Mouse (Mus musculus): ENCODE data around the gene Olfr1366.
A peak's percentile ranks its signal among the peaks of the same experiment; 100 is the strongest.
"Not testable (repeated sequence)": the region's sequence is repeated elsewhere in the genome, so short reads cannot be mapped to it uniquely, and the experiment has no call there.

Olfr1366 gene

GRCm38 (mm10) chr13:21542708-21543107, at the start of gene Olfr1366:
Olfr1366 (minus strand) TSS chr13:21542808.
- no peak for DNase-seq (ENCODE audit: low read depth)

GRCm38 (mm10) chr13:21591618-21592017, 49.0 kb upstream of the Olfr1366 start:
- DNase-seq (ENCODE audit: low read depth), result no peak

- no peak for DNase-seq (ENCODE audit: low read depth)
These were observed 39.1 kb upstream of the Olfr1366 start, which contains the start of gene Olfr1364 for GRCm38 (mm10) chr13:21581659-21582058. Olfr1364 (minus strand) TSS chr13:21581759.

- no peak for DNase-seq (ENCODE audit: low read depth)
These were observed 17.2 kb upstream of the Olfr1366 start, which contains the start of gene Olfr1535 for GRCm38 (mm10) chr13:21559793-21560192. Olfr1535 (minus strand) TSS chr13:21559893.

GRCm38 (mm10) chr13:21550416-21551110, 8.0 kb upstream of the Olfr1366 start:
- no peak for DNase-seq (ENCODE audit: low read depth)

GRCm38 (mm10) chr13:21549487-21549886, 6.9 kb upstream of the Olfr1366 start:
- DNase-seq (ENCODE audit: low read depth), result no peak

GRCm38 (mm10) chr13:21530781-21531201, 11.8 kb downstream of the Olfr1366 start, which contains the start of gene Zkscan8:
Zkscan8 (minus strand) TSS chr13:21531120.
- DNase-seq (ENCODE audit: low read depth), result peak; percentile 82

GRCm38 (mm10) chr13:21530136-21530535, 12.5 kb downstream of the Olfr1366 start:
- no peak for DNase-seq (ENCODE audit: low read depth)

- peak; percentile 85 for DNase-seq (ENCODE audit: low read depth)
These were observed 36.4 kb downstream of the Olfr1366 start for GRCm38 (mm10) chr13:21506221-21506649.

GRCm38 (mm10) chr13:21502296-21502695, 40.3 kb downstream of the Olfr1366 start:
- DNase-seq (ENCODE audit: low read depth), result no peak

GRCm38 (mm10) chr13:21501182-21501581, 41.4 kb downstream of the Olfr1366 start, which contains the start of gene Gm11273:
Gm11273 (minus strand) TSS chr13:21501418.
- DNase-seq (ENCODE audit: low read depth), result not testable (repeated sequence)

- DNase-seq (ENCODE audit: low read depth), result no peak
These were observed 47.5 kb downstream of the Olfr1366 start, which contains the start of gene AK157302 for GRCm38 (mm10) chr13:21495080-21495479. AK157302 (plus strand) TSS chr13:21495223.

- no peak for DNase-seq (ENCODE audit: low read depth)
These were observed 49.8 kb downstream of the Olfr1366 start for GRCm38 (mm10) chr13:21492847-21493246.

- DNase-seq (ENCODE audit: low read depth), result no peak
These were observed 55.7 kb downstream of the Olfr1366 start for GRCm38 (mm10) chr13:21486881-21487280.
